Mouse (Mus musculus): ENCODE measurements at regions not wholly inside any gene's neighbourhood (a gene's known extent, or its start where the extent isn't known, plus 50 kb on each side); places are given as distances from the start of the nearest gene placed in this dataset.

- Histone ChIP-seq H3K27me3 (replicated peaks; ENCODE audit: control insufficient read depth, insufficient read depth, low read length) (no peaks in the 10 kb centered on the region), H3K27ac (ENCODE audit: low read depth, low read length) (no peak overlapping the region), H3K9ac (ENCODE audit: low read depth, low read length) (no peak overlapping the region), H3K4me2 (ENCODE audit: low read length) (no peak overlapping the region), H3K36me3 (ENCODE audit: control insufficient read depth, insufficient read depth, low read length) (no peaks in the 10 kb centered on the region), H3K4me1 (ENCODE audit: control insufficient read depth, insufficient read depth, low read depth, low read length) (peaks cover 2% of the 10 kb centered on the region; the same call in 1 of the 2 replicates), H3K9me3 (ENCODE audit: control insufficient read depth, low read length) (no peaks in the 10 kb centered on the region), H3K4me3 (ENCODE audit: low read length) (no peak overlapping the region)
- peak; percentile 58; the same call in 1 of the 2 replicates for ATAC-seq
- 41% methylated on average over 4 of the region's 4 CpGs for WGBS
Measured at GRCm38 (mm10) chr3:135155537-135155956, 56.8 kb upstream of the Cenpe start.
